Mouse (Mus musculus): ENCODE data around the gene Tardbp. TPM values are rescaled to one million over a fixed set of nuclear protein-coding genes. Genes with fewer than 3 reads are reported as not detected.

Tardbp gene
- polyA plus RNA-seq, 1 experiment from 2014 or later, result 166 TPM

DNA sequence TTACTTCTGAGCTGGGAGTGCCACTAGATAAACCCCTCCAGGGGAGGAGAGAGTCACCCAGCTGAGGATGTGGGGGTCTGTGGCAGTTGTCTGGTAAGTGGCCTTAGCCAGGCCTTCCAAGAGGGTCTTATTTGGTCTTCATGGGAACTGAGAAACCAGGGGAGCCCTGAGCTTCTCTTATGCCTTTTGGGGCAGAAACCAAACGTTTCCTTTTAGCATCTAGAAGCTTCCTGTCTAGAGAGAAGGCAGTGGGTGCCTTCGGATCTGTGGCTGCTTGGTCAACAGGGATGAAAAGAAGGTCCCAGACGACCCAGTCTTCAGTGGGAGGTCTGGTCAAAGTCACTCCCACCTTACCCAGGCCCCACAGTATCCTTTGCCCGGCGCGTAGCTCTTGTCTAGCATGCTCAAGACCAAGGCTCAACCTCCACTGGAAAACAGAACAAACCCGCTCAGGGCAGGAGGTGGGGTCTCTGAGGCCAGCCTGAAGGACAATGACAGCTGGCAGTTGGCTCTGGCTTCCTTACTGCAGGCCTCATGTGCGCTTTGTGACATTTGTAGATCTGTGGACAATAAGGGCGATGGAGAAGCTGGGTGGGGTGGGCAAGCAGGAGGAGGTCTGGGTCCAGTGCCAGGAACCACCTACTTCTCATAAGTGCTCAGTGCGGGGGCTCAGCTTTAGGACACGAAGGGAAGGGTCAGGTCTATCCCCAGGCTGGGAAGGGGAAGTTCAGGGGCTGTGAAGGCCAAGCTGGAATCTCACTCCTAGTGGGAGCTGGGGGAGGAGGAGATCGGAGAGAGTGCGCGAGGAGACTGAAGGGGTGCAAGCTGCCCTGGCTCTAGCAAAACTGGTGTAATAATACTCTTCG, 16.7 kb upstream of the Tardbp start, which contains the start of gene Gm572:
Gene Gm572, plus strand, starts transcription at position 27 of the 866 bp plus-strand sequence.
- 70% methylated on average over 15 of the region's 15 CpGs for WGBS
- Histone ChIP-seq H3K4me3 (ENCODE audit: low read depth, low read length) (no peak within 1 kb of the TSS), H3K4me2 (ENCODE audit: low read length) (peak within 1 kb of the TSS; percentile 41), H3K4me1 (ENCODE audit: control insufficient read depth, insufficient read depth, low read length) (no peaks in the 10 kb centered on the region), H3K27ac (ENCODE audit: low read length) (no peak within 1 kb of the TSS), H3K9me3 (replicated peaks; ENCODE audit: control insufficient read depth, low read length, poor library complexity, severe bottlenecking) (no peaks in the 10 kb centered on the region), H3K9ac (ENCODE audit: low read depth, low read length) (no peak within 1 kb of the TSS), H3K27me3 (ENCODE audit: control insufficient read depth, insufficient read depth, low read depth, low read length) (no peaks in the 10 kb centered on the region; the same call in 1 of the 2 replicates), H3K36me3 (ENCODE audit: control insufficient read depth, insufficient read depth, low read length) (no peaks in the 10 kb centered on the region)
- ATAC-seq, result no peak

DNA sequence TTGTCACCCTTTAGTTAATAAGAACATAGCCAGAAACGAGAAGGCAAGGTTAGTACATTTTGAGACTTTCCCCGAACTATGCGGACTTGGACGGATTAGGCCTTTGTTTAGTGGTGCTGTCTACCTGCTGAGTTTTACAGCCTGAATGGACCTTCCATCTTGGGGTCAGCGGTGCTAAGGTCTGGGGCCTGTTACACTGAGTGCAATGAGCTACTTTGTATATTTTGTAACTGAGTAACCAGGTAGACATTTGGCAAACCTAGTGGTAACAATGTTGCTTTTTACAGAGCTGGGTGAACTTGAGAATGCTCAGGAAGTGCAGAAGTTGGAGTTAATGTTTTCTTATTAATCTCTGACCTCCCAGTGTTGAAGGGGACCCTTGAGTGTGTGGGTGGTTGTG, 14.3 kb upstream of the Tardbp start:
- H3K9me3 ChIP-seq (replicated peaks; ENCODE audit: control insufficient read depth, low read length, poor library complexity, severe bottlenecking), result no peaks in the 10 kb centered on the region
- H3K27ac ChIP-seq (ENCODE audit: low read length), result no peak overlapping the region
- no peak overlapping the region for H3K4me2 ChIP-seq (ENCODE audit: low read length)
- H3K9ac ChIP-seq (ENCODE audit: low read depth, low read length), result no peak overlapping the region
- no peak for ATAC-seq
- H3K4me1 ChIP-seq (ENCODE audit: control insufficient read depth, insufficient read depth, low read length), result no peaks in the 10 kb centered on the region
- H3K36me3 ChIP-seq (ENCODE audit: control insufficient read depth, insufficient read depth, low read length), result no peaks in the 10 kb centered on the region
- H3K4me3 ChIP-seq (ENCODE audit: low read depth, low read length), result no peak overlapping the region
- 74% methylated on average over 5 of the region's 5 CpGs for WGBS
- H3K27me3 ChIP-seq (ENCODE audit: control insufficient read depth, insufficient read depth, low read depth, low read length), result no peaks in the 10 kb centered on the region; the same call in 1 of the 2 replicates

DNA sequence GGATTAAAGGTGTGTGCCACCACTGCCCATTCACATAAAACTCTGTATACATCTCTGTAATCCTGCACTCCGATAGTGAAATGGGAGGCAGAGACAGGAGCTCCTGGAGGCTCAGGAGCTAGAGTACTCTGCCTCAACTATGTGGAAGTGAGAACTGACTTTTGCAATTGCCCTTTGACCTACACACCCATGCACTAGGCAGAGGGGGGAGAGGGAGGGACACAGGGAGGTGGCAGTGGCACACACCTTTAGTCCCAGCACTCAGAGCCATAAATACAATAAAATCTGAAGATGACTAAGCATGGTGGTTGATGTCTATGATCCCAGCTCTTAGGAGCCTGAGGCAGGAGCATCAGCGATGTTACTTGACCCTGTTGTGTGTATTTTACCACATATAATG, 12.6 kb upstream of the Tardbp start:
- Histone ChIP-seq H3K4me1 (ENCODE audit: control insufficient read depth, insufficient read depth, low read length) (no peaks in the 10 kb centered on the region), H3K27me3 (ENCODE audit: control insufficient read depth, insufficient read depth, low read depth, low read length) (no peaks in the 10 kb centered on the region), H3K4me2 (ENCODE audit: low read length) (no peak overlapping the region), H3K9ac (ENCODE audit: low read depth, low read length) (no peak overlapping the region), H3K9me3 (replicated peaks; ENCODE audit: control insufficient read depth, low read length, poor library complexity, severe bottlenecking) (no peaks in the 10 kb centered on the region), H3K27ac (ENCODE audit: low read length) (no peak overlapping the region), H3K4me3 (ENCODE audit: low read depth, low read length) (no peak overlapping the region), H3K36me3 (ENCODE audit: control insufficient read depth, insufficient read depth, low read length) (no peaks in the 10 kb centered on the region)
- WGBS, result 86% methylated on average over 2 of the region's 2 CpGs
- no peak for ATAC-seq

GRCm38 (mm10) chr4:148638302-148638701, 11.5 kb upstream of the Tardbp start:
- no peak for ATAC-seq

GRCm38 (mm10) chr4:148635309-148635708, 8.5 kb upstream of the Tardbp start:
- H3K4me2 ChIP-seq (ENCODE audit: low read length), result no peak overlapping the region
- no peaks in the 10 kb centered on the region for H3K27me3 ChIP-seq (ENCODE audit: control insufficient read depth, insufficient read depth, low read depth, low read length)
- H3K9ac ChIP-seq (ENCODE audit: low read depth, low read length), result no peak overlapping the region
- H3K4me3 ChIP-seq (ENCODE audit: low read depth, low read length), result no peak overlapping the region
- no peaks in the 10 kb centered on the region for H3K4me1 ChIP-seq (ENCODE audit: control insufficient read depth, insufficient read depth, low read length)
- 91% methylated on average over 2 of the region's 2 CpGs for WGBS
- no peak for ATAC-seq
- no peak overlapping the region for H3K27ac ChIP-seq (ENCODE audit: low read length)
- H3K36me3 ChIP-seq (ENCODE audit: control insufficient read depth, insufficient read depth, low read length), result no peaks in the 10 kb centered on the region
- no peaks in the 10 kb centered on the region for H3K9me3 ChIP-seq (replicated peaks; ENCODE audit: control insufficient read depth, low read length, poor library complexity, severe bottlenecking)

More at GRCm38 (mm10) chr4:148638302-148638701, 11.5 kb upstream of the Tardbp start:
- 56% methylated on average over 9 of the region's 9 CpGs for WGBS
- H3K4me1 ChIP-seq (ENCODE audit: control insufficient read depth, insufficient read depth, low read length), result no peaks in the 10 kb centered on the region
- no peak overlapping the region for H3K27ac ChIP-seq (ENCODE audit: low read length)
- H3K9me3 ChIP-seq (replicated peaks; ENCODE audit: control insufficient read depth, low read length, poor library complexity, severe bottlenecking), result no peaks in the 10 kb centered on the region
- no peak overlapping the region for H3K4me2 ChIP-seq (ENCODE audit: low read length)
- no peak overlapping the region for H3K4me3 ChIP-seq (ENCODE audit: low read depth, low read length)
- H3K36me3 ChIP-seq (ENCODE audit: control insufficient read depth, insufficient read depth, low read length), result no peaks in the 10 kb centered on the region
- H3K27me3 ChIP-seq (ENCODE audit: control insufficient read depth, insufficient read depth, low read depth, low read length), result no peaks in the 10 kb centered on the region
- H3K9ac ChIP-seq (ENCODE audit: low read depth, low read length), result no peak overlapping the region

DNA sequence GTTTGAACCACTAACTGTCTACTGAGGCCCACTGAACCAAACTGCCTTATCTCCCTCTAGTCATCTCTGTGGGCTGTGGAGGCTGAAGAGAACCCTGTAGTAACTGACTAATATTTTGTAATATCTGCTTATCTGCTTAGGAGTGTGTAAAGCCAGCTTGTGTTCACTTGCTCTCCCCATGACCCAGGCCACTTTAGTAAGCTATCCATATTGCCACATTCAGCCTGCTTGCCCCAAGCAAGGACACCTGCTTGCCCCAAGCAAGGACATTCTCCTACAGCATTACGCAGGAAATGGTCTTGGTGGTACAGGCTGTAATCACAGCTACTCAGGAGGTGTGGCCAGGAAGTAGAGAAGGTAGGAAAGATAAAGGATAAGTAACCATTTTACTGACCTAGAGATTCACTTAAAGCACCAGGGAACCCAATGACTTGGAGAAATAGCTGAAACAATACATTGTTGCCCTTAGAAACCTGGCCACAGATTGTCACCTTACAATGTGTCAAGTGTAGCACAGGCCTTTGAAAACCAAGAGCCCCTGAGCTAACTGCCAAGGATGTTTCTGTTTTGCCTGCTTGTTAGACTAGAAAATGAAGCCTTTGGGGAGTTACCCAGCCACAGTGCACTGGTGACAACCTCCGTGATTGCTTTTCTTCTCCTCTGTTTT, 6.7 kb upstream of the Tardbp start:
- Histone ChIP-seq H3K4me1 (ENCODE audit: control insufficient read depth, insufficient read depth, low read length) (no peaks in the 10 kb centered on the region), H3K27me3 (ENCODE audit: control insufficient read depth, insufficient read depth, low read depth, low read length) (no peaks in the 10 kb centered on the region), H3K4me2 (ENCODE audit: low read length) (no peak overlapping the region), H3K9ac (ENCODE audit: low read depth, low read length) (no peak overlapping the region), H3K27ac (ENCODE audit: low read length) (no peak overlapping the region), H3K4me3 (ENCODE audit: low read depth, low read length) (no peak overlapping the region), H3K9me3 (replicated peaks; ENCODE audit: control insufficient read depth, low read length, poor library complexity, severe bottlenecking) (no peaks in the 10 kb centered on the region), H3K36me3 (ENCODE audit: control insufficient read depth, insufficient read depth, low read length) (no peaks in the 10 kb centered on the region)
- no peak for ATAC-seq
- 74% methylated on average over 2 of the region's 2 CpGs for WGBS

GRCm38 (mm10) chr4:148632013-148632692, 5.3 kb upstream of the Tardbp start:
- Histone ChIP-seq H3K27ac (ENCODE audit: low read length) (no peak overlapping the region), H3K36me3 (ENCODE audit: control insufficient read depth, insufficient read depth, low read length) (no peaks in the 10 kb centered on the region), H3K4me2 (ENCODE audit: low read length) (no peak overlapping the region), H3K4me3 (ENCODE audit: low read depth, low read length) (no peak overlapping the region), H3K4me1 (ENCODE audit: control insufficient read depth, insufficient read depth, low read length) (no peaks in the 10 kb centered on the region; the same call in 1 of the 2 replicates), H3K9ac (ENCODE audit: low read depth, low read length) (no peak overlapping the region), H3K27me3 (ENCODE audit: control insufficient read depth, insufficient read depth, low read depth, low read length) (no peaks in the 10 kb centered on the region), H3K9me3 (replicated peaks; ENCODE audit: control insufficient read depth, low read length, poor library complexity, severe bottlenecking) (no peaks in the 10 kb centered on the region)
- no peak for ATAC-seq
- WGBS, result 77% methylated on average over 3 of the region's 3 CpGs

GRCm38 (mm10) chr4:148627246-148627645, 427 bp upstream of the Tardbp start:
- H3K4me3 ChIP-seq (ENCODE audit: low read depth, low read length), result peak overlapping the region; percentile 81
- peaks cover 17% of the 10 kb centered on the region for H3K36me3 ChIP-seq (ENCODE audit: control insufficient read depth, insufficient read depth, low read length)
- H3K9me3 ChIP-seq (replicated peaks; ENCODE audit: control insufficient read depth, low read length, poor library complexity, severe bottlenecking), result no peaks in the 10 kb centered on the region
- no peaks in the 10 kb centered on the region for H3K27me3 ChIP-seq (ENCODE audit: control insufficient read depth, insufficient read depth, low read depth, low read length)
- peaks cover 13% of the 10 kb centered on the region for H3K4me1 ChIP-seq (ENCODE audit: control insufficient read depth, insufficient read depth, low read length)
- peak overlapping the region; percentile 96 for H3K9ac ChIP-seq (ENCODE audit: low read depth, low read length)
- peak; percentile 30; the same call in 1 of the 2 replicates for ATAC-seq
- H3K27ac ChIP-seq (ENCODE audit: low read length), result peak overlapping the region; percentile 52
- WGBS, result 60% methylated on average over 3 of the region's 3 CpGs
- H3K4me2 ChIP-seq (ENCODE audit: low read length), result peak overlapping the region; percentile 98
